In genomic region chr9:25592355-25592955, GRCm38 (mm10) we compare ENCODE assay signal across 9 mouse cellular contexts.
DNase-seq lines count a peak whose midpoint lies in the region; ATAC-seq and TF ChIP-seq lines count a peak whose summit lies in the region.
"Had no signal": no experiment of that assay in that cellular context is flagged by ENCODE, and none has a peak within 500 bp of the region (broad histone marks: within the 10 kb centered on the region; RNA-seq: fewer than 3 reads in every experiment).

No protein-coding gene starts in this region.

- 67% methylated on average over 4 of the region's 4 CpGs for WGBS in hindbrain, embryonic 16.5 days
- WGBS in lung, postnatal 0 days, result 35% methylated on average over 4 of the region's 4 CpGs

- H3K4me2 ChIP-seq in hindbrain, embryonic 16.5 days (ENCODE audit: low read length), result no peak overlapping the region
- H3K4me2 ChIP-seq in lung, postnatal 0 days (replicated peaks; ENCODE audit: low read depth, low read length), result no peak overlapping the region

- H3K9ac ChIP-seq in hindbrain, embryonic 16.5 days (ENCODE audit: low read depth, low read length), result no peak overlapping the region
- H3K9ac ChIP-seq in lung, postnatal 0 days (replicated peaks; ENCODE audit: low read depth), result no peak overlapping the region

- no peak overlapping the region for H3K27ac ChIP-seq in hindbrain, embryonic 16.5 days (ENCODE audit: low read depth, low read length)
- no peak overlapping the region for H3K27ac ChIP-seq in lung, postnatal 0 days (ENCODE audit: low read length)

- DNase-seq in gastrocnemius, adult 18-20 months (ENCODE audit: low spot score), result peak; percentile 26
- no peak for DNase-seq in gastrocnemius, postnatal 25 days
- peak; percentile 58 for DNase-seq in R1 (ENCODE audit: low read depth, low spot score)
- peak; percentile 24 for DNase-seq in lung, postnatal 0 days (ENCODE audit: low spot score)
- no peak for DNase-seq in yolk sac, embryonic 10.5 days (ENCODE audit: low spot score)
- no peak for DNase-seq in right cerebral cortex, postnatal 36 days (ENCODE audit: low spot score in 2 of 2)
- DNase-seq in spleen, postnatal 14 days (ENCODE audit: low spot score in 2 of 2), result no peak

- no peak for TF ChIP-seq CTCF in lung, postnatal 0 days (IDR thresholded peaks at IDR 0.05)

- no peak for TF ChIP-seq EP300 in lung, postnatal 0 days (IDR thresholded peaks at IDR 0.05)

- no peaks in the 10 kb centered on the region for H3K9me3 ChIP-seq in hindbrain, embryonic 16.5 days (ENCODE audit: control insufficient read depth, low read length)
- no peaks in the 10 kb centered on the region for H3K9me3 ChIP-seq in lung, postnatal 0 days (ENCODE audit: low read length)

- H3K27me3 ChIP-seq in hindbrain, embryonic 16.5 days (replicated peaks; ENCODE audit: control insufficient read depth, insufficient read depth, low read length), result no peaks in the 10 kb centered on the region
- no peaks in the 10 kb centered on the region for H3K27me3 ChIP-seq in lung, postnatal 0 days (replicated peaks; ENCODE audit: insufficient read depth, low read length)
- H3K27me3 ChIP-seq: CH12.LX had no signal

- peak; percentile 59 for ATAC-seq in hindbrain, embryonic 16.5 days
- peak; percentile 28; the same call in 1 of the 2 replicates for ATAC-seq in lung, postnatal 0 days

- H3K4me1 ChIP-seq in hindbrain, embryonic 16.5 days (ENCODE audit: control insufficient read depth, insufficient read depth, low read depth, low read length), result no peaks in the 10 kb centered on the region
- no peaks in the 10 kb centered on the region for H3K4me1 ChIP-seq in lung, postnatal 0 days (ENCODE audit: insufficient read depth, low read depth, low read length)

- H3K36me3 ChIP-seq in hindbrain, embryonic 16.5 days (ENCODE audit: control insufficient read depth, insufficient read depth, low read length), result no peaks in the 10 kb centered on the region
- H3K36me3 ChIP-seq in lung, postnatal 0 days (ENCODE audit: insufficient read depth, low read length), result no peaks in the 10 kb centered on the region

- no peak overlapping the region for H3K4me3 ChIP-seq in hindbrain, embryonic 16.5 days (ENCODE audit: low read length)
- no peak overlapping the region for H3K4me3 ChIP-seq in lung, postnatal 0 days (ENCODE audit: low read depth, low read length)

Comparison
In these comparisons a context has a peak if more than half of its experiments do, and no peak if none do; other contexts are left out.
1. DNase-seq: peak in gastrocnemius, adult 18-20 months (single experiment), R1 (single experiment) and lung, postnatal 0 days (single experiment); none in gastrocnemius, postnatal 25 days (single experiment), yolk sac, embryonic 10.5 days (single experiment), right cerebral cortex, postnatal 36 days (0 of 2) and spleen, postnatal 14 days (0 of 2).